Mouse (Mus musculus) liver, embryonic 13.5 days (tissue): Measurements from ENCODE around the gene Dnm3. TPM values are rescaled to one million over a fixed set of nuclear protein-coding genes. Genes with fewer than 3 reads are reported as not detected.

Experiments used
- ATAC-seq: fragments of 200-750 bp; cut with Nextera tagmentation; 2 replicates; pipeline ENCODE4 v1.8.0; 2017; ENCODE audit warnings: low read depth, mild to moderate bottlenecking, moderate number of reproducible peaks, moderate library complexity
- DNase-seq: peaks from one replicate; pipeline ENCODE4 v3.0.0; 2022
- H3K27ac ChIP-seq: fragments of 300-500 bp; sonication (generic); 2 replicates; pipeline ENCODE4 v1.5.1; 2015; ENCODE audit warnings: moderate library complexity, mild to moderate bottlenecking, inconsistent platforms
- H3K27me3 ChIP-seq: fragments of 300-500 bp; sonication (generic); 2 replicates; pipeline ENCODE4 v1.6.1; 2015; ENCODE audit warnings: mild to moderate bottlenecking, inconsistent platforms
- H3K36me3 ChIP-seq: fragments of 300-500 bp; sonication (generic); 2 replicates; pipeline ENCODE4 v1.6.1; 2015; ENCODE audit warnings: mild to moderate bottlenecking, inconsistent platforms
- H3K4me1 ChIP-seq: fragments of 300-500 bp; sonication (generic); replicated peaks from 2 replicates; pipeline ENCODE4 v1.6.1; 2015; ENCODE audit warnings: inconsistent platforms
- H3K4me2 ChIP-seq: fragments of 300-500 bp; sonication (generic); 2 replicates; pipeline ENCODE4 v1.6.1; 2015; ENCODE audit warnings: inconsistent platforms, mild to moderate bottlenecking, moderate library complexity
- H3K4me3 ChIP-seq: fragments of 300-500 bp; sonication (generic); replicated peaks from 2 replicates; pipeline ENCODE4 v1.5.1; 2015; ENCODE audit warnings: mild to moderate bottlenecking, inconsistent platforms
- H3K9ac ChIP-seq: fragments of 300-500 bp; sonication (generic); 2 replicates; pipeline ENCODE4 v1.6.1; 2015; ENCODE audit warnings: mild to moderate bottlenecking, inconsistent platforms
- H3K9me3 ChIP-seq: fragments of 300-500 bp; sonication (generic); replicated peaks from 2 replicates; pipeline ENCODE4 v1.6.1; 2016; ENCODE audit warnings: inconsistent platforms
- WGBS: fragments of 180-500 bp; shearing (Covaris S2); methylation state at CpG from one replicate; pipeline ENCODE4 v1.1.7; 2015; ENCODE audit not compliant: insufficient replicate concordance; 5-methylcytosine and 5-hydroxymethylcytosine counted together
- polyA plus RNA-seq: library from polyadenylated mRNA; unstranded; fragments of >200 nt; fragmentation: Nextera tagmentation; extraction: Ambion mirVana; gene quantifications from 2 replicates; pipeline ENCODE4 v1.2.1, GENCODE M21; 2015

The Dnm3 gene
- polyA plus RNA-seq, 1 experiment from 2014 or later: 1.2 TPM

DNA sequence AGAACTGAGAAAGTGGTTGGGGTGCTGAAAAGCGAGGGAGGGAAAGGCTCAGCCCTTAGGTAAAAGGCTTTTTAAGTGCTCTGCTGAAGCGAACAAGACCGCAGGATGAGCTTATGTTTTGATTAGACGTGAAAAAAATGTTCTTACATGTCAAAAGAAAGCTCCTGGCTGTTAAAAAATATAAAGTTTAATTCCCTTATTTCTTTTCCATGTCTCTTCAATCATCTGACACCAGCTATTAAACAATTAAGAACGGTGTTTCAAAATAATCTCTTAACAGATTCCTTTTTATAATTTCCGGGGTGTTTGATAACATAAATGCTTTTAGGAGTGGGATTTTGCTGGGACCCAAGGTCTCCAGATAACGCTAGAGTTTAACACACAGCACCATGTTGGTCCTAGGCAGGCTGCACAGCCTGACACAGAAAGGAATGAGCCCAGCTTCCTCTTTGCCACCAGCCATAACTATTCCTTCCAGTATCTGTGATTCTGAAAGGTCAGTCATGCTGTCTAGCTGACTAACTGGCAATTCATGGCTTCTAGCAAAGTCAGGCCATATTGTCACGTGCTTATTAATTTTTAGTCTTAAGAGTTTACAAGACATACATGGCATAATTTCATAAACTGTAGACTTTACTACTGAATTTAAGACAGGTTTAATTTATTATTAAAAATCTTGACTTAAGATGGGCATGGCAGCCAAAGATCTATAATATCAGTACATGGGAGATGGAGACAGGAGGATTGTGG lies 383.1 kb downstream of the Dnm3 start:
- Histone ChIP-seq H3K4me1 (peaks cover 10% of the 10 kb centered on the region), H3K27me3 (no peaks in the 10 kb centered on the region), H3K4me2 (no peak overlapping the region), H3K9me3 (no peaks in the 10 kb centered on the region), H3K9ac (no peak overlapping the region), H3K36me3 (no peaks in the 10 kb centered on the region), H3K4me3 (no peak overlapping the region), H3K27ac (no peak overlapping the region)
- ATAC-seq (no peak), DNase-seq (no peak)
- WGBS: 54% methylated on average over 8 of the region's 8 CpGs

DNA sequence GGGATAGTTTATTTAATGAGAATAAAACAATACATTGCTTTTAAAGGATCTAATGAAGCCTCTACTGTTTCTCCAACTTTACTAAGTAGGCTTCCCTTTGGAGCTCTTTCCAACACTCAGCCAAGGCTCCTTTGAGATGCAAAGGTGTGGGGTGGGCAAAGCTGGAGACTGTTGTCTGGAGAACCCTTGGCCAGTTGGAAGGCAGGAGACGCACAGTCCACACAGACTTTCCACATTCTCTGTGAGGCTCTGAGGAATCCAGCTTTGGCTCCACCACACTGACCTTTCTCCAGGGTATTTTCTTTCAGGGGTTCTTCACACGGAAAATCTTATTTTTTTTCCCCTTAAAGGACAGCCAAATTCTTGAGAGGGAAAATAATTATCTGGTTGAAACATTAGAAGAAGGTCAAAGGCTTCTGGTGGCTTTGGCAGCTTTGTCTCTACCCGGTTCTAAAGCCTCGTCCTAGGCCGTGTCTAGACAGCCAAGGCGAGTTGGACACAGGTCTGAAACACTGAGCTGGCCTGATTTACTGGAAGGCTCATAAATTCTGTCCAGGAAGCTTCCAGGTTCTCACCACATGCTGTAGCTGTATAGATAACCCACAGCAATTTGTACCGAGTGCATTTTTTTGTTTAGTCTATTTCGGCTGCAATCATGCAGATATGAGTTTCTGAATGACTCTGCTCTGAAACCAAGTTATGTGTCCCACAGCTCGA lies 383.9 kb downstream of the Dnm3 start:
- H3K27ac ChIP-seq: no peak overlapping the region
- no peak overlapping the region for H3K4me3 ChIP-seq
- DNase-seq (no peak), ATAC-seq (no peak)
- no peak overlapping the region for H3K4me2 ChIP-seq
- H3K4me1 ChIP-seq: peaks cover 3% of the 10 kb centered on the region
- H3K27me3 ChIP-seq: no peaks in the 10 kb centered on the region
- 45% methylated on average over 9 of the region's 9 CpGs for WGBS
- H3K9me3 ChIP-seq: no peaks in the 10 kb centered on the region
- H3K36me3 ChIP-seq: no peaks in the 10 kb centered on the region
- no peak overlapping the region for H3K9ac ChIP-seq

DNA sequence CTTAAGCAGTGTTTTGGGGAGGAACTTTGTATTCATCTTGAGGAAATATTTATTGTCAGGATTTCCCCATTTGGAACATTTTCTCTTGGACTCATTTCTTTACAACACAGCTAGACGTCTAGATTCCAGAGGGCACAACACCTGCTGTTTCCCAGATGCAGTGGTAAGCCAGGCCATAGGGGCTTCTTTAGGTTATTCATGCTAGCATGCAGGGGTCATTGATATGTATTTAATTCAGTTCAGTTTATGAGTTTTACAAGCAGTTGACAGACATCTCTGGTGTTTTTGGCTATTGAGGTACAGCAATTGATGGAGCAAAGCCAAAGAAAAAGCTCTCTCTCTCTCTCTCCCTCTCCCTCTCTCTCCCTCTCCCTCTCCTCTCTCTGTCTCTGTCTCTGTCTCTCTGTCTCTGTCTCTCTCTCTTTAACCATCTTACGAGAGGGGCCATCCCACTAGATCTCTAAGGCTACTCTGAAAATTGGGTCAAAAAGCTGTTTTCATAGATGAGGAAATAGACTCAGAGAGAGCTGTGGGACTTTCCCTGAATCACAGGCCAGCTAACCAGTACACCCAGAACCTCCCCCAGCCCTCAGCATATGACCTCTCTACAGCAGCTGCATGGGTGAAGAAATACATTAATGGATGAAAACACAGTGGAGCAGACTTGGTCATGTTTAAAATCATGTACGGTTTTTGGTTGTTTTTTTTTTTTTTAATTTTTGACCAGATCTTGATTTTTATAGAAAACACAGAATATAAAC lies 384.8 kb downstream of the Dnm3 start:
- Histone ChIP-seq H3K27ac (no peak overlapping the region; the same call in 1 of the 2 replicates), H3K36me3 (no peaks in the 10 kb centered on the region), H3K9ac (no peak overlapping the region), H3K4me3 (no peak overlapping the region), H3K9me3 (no peaks in the 10 kb centered on the region), H3K4me1 (no peaks in the 10 kb centered on the region), H3K27me3 (no peaks in the 10 kb centered on the region), H3K4me2 (no peak overlapping the region)
- no peak for DNase-seq
- WGBS: 71% methylated on average over 3 of the region's 3 CpGs
- no peak for ATAC-seq

DNA sequence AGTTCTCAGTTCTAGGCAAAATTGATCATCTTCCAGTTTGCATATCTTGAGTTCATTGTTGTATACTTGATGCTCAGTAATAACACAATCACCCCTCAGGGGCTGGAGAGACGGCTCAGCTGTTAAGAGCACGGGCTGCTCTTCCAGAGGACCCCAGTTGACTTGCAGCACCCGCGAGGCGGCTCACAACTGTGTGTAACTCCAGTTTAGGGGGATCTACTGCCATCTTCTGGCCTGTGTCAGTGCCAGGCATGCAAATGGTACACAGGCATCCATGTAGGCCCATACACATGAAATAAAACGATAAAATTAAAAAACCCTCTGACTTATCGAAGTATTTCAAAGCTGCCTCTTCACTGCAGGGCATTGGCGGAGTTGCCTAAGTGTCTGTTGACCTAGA lies 385.4 kb downstream of the Dnm3 start:
- Histone ChIP-seq H3K27me3 (no peaks in the 10 kb centered on the region), H3K4me3 (no peak overlapping the region), H3K4me2 (no peak overlapping the region), H3K27ac (no peak overlapping the region), H3K9ac (no peak overlapping the region), H3K36me3 (no peaks in the 10 kb centered on the region), H3K9me3 (no peaks in the 10 kb centered on the region), H3K4me1 (no peaks in the 10 kb centered on the region)
- no peak for ATAC-seq
- no peak for DNase-seq
- 77% methylated on average over 8 of the region's 8 CpGs for WGBS

DNA sequence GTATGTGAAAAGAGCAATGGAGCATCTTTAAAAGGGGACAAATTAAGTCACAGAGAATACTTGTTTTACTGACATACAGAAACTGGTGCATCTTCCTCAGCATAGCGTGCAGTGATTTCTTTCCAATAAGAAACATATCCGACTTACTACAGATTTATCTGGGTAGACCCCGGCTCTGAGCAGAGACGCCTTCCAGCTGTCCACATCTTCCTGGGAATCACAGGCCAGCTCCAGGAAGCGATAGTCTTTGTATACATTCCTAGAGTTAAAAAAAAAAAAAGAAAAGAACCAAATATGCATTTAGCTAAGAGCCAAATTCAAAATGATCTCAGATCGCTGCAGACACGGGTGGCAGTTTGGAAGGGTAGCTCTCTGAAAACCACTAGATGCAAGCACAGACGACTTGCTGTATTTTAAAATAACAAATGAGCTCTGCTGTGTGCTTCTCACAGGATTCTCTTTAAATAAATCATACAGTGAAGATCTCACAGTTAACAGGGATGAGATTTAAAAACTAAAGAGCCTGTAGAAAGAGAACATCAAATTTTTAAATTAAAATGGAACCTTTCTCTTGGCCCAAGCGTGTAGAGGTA lies 393.9 kb downstream of the Dnm3 start:
- WGBS: 61% methylated on average over 9 of the region's 9 CpGs
- Histone ChIP-seq H3K27me3 (no peaks in the 10 kb centered on the region), H3K9me3 (no peaks in the 10 kb centered on the region), H3K9ac (no peak overlapping the region), H3K4me3 (no peak overlapping the region), H3K36me3 (no peaks in the 10 kb centered on the region), H3K27ac (no peak overlapping the region), H3K4me2 (no peak overlapping the region), H3K4me1 (no peaks in the 10 kb centered on the region)
- no peak for DNase-seq
- no peak for ATAC-seq

- Histone ChIP-seq H3K4me2 (no peak overlapping the region), H3K27ac (no peak overlapping the region), H3K9ac (no peak overlapping the region), H3K27me3 (no peaks in the 10 kb centered on the region), H3K4me3 (no peak overlapping the region), H3K4me1 (no peaks in the 10 kb centered on the region), H3K36me3 (no peaks in the 10 kb centered on the region), H3K9me3 (no peaks in the 10 kb centered on the region)
- WGBS: 46% methylated on average over 2 of the region's 2 CpGs
- DNase-seq (no peak), ATAC-seq (no peak)
Observed at GRCm38 (mm10) chr1:162083354-162083753, 394.5 kb downstream of the Dnm3 start.

DNA sequence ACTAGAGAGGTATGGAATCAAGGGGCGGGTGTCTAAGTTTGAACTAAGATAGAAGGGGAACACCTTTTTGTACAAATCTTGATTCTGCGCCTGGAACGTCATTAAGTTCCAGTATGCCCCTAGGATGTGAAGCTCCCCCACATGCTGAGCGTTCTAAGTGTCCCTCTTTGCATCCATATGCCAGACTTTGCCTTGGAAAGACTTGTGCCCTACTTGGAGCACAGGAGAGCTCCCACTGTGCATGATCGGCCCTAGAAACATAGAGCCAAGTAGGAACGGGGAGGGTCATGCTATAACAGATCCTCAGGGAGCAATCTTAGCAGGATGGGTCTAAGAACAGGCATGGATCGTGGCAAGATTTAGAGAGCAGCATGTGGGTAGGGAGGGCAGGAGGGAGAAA lies 395.1 kb downstream of the Dnm3 start:
- H3K4me2 ChIP-seq: no peak overlapping the region
- H3K4me3 ChIP-seq: no peak overlapping the region
- no peaks in the 10 kb centered on the region for H3K36me3 ChIP-seq
- no peaks in the 10 kb centered on the region for H3K27me3 ChIP-seq
- H3K27ac ChIP-seq: no peak overlapping the region
- DNase-seq (no peak), ATAC-seq (no peak)
- H3K9me3 ChIP-seq: no peaks in the 10 kb centered on the region
- H3K9ac ChIP-seq: no peak overlapping the region
- H3K4me1 ChIP-seq: no peaks in the 10 kb centered on the region
- 65% methylated on average over 7 of the region's 7 CpGs for WGBS

- Histone ChIP-seq H3K27ac (no peak overlapping the region), H3K27me3 (no peaks in the 10 kb centered on the region), H3K4me3 (no peak overlapping the region), H3K4me2 (no peak overlapping the region), H3K4me1 (no peaks in the 10 kb centered on the region), H3K36me3 (no peaks in the 10 kb centered on the region), H3K9me3 (no peaks in the 10 kb centered on the region), H3K9ac (no peak overlapping the region)
- ATAC-seq (no peak), DNase-seq (no peak)
- WGBS: 66% methylated on average over 8 of the region's 8 CpGs
Observed at GRCm38 (mm10) chr1:162081693-162082372, 396.0 kb downstream of the Dnm3 start.

DNA sequence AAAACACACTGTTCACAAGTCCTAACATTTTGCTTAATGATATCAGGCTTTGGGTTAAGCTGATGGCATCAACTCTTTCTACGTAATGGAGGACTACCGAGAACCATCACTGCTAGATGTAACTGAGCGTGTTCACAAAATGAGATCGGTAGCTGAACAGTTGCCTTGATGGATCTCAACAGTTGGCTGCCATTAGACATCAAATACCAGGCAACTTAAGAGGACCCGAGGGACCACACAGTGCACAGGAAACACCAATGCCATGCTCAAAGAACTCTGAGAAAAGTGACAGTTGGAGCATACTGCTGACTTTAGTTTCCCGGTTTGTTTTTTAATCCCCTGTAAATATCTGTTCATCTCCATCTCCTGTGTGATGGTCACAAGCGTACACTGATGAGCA lies 397.8 kb downstream of the Dnm3 start:
- H3K9ac ChIP-seq: no peak overlapping the region
- DNase-seq (no peak), ATAC-seq (no peak)
- no peak overlapping the region for H3K27ac ChIP-seq
- H3K4me1 ChIP-seq: no peaks in the 10 kb centered on the region
- H3K9me3 ChIP-seq: no peaks in the 10 kb centered on the region
- no peaks in the 10 kb centered on the region for H3K36me3 ChIP-seq
- H3K4me3 ChIP-seq: no peak overlapping the region
- no peaks in the 10 kb centered on the region for H3K27me3 ChIP-seq
- H3K4me2 ChIP-seq: no peak overlapping the region
- 79% methylated on average over 7 of the region's 7 CpGs for WGBS

DNA sequence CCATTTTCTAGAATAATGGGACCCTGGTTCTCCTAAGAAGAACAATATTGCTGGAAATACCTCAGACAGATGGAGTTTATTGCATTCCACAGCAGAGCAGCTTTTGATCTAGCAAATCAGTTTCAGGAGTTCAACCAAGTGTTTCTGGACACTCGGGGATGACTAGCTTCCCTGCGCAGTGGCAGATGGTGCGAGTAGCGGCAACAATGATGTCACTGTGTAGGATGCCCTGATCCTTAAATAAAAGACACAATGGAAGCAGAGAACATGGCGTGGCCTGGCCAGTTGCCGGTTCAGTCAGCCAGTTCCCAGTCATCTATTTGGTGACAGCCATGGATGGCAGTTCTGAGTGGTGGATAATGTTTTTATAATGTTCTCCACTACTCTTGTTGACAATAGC lies 400.4 kb downstream of the Dnm3 start:
- 79% methylated on average over 6 of the region's 6 CpGs for WGBS
- Histone ChIP-seq H3K9ac (no peak overlapping the region), H3K27me3 (no peaks in the 10 kb centered on the region), H3K9me3 (no peaks in the 10 kb centered on the region), H3K4me1 (no peaks in the 10 kb centered on the region), H3K4me3 (no peak overlapping the region), H3K27ac (no peak overlapping the region), H3K36me3 (no peaks in the 10 kb centered on the region), H3K4me2 (no peak overlapping the region)
- DNase-seq: no peak
- no peak for ATAC-seq

DNA sequence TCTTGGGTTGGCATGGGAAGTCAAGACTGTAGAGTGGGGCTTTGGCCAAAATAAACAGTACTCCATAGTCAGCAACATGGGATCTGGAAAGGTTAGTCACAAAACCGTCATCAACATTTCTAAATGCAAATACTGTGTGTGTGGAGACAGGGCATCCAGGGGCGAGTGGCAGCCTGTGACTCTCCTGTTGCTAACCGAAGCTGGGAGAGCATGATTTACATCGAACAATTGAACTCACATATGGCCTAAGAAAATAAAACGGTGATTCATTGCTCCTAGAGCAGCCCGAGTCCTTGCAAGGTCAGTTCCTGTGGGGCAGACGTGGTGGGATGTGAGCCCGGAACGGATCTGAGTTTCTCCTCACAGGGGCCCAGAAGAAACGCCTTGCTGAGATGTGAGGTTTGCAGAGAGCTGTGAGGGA lies 401.2 kb downstream of the Dnm3 start:
- Histone ChIP-seq H3K4me1 (no peaks in the 10 kb centered on the region), H3K27me3 (no peaks in the 10 kb centered on the region), H3K9ac (no peak overlapping the region), H3K4me2 (no peak overlapping the region), H3K9me3 (no peaks in the 10 kb centered on the region), H3K27ac (no peak overlapping the region), H3K36me3 (no peaks in the 10 kb centered on the region), H3K4me3 (no peak overlapping the region)
- DNase-seq: no peak
- no peak for ATAC-seq
- 60% methylated on average over 10 of the region's 10 CpGs for WGBS
